Mouse (Mus musculus) E14TG2a.4 (cell line): Measurements from ENCODE around the gene Pcbp4.

Source experiments
- CTCF ChIP-seq: conservative IDR thresholded peaks from 2 replicates; pipeline ENCODE4 v1.5.1; 2014; ENCODE audit warnings: low read length
- POU5F1 ChIP-seq: IDR thresholded peaks from 2 replicates; pipeline ENCODE4 v1.6.1; 2014; ENCODE audit warnings: low read length, borderline replicate concordance

DNA sequence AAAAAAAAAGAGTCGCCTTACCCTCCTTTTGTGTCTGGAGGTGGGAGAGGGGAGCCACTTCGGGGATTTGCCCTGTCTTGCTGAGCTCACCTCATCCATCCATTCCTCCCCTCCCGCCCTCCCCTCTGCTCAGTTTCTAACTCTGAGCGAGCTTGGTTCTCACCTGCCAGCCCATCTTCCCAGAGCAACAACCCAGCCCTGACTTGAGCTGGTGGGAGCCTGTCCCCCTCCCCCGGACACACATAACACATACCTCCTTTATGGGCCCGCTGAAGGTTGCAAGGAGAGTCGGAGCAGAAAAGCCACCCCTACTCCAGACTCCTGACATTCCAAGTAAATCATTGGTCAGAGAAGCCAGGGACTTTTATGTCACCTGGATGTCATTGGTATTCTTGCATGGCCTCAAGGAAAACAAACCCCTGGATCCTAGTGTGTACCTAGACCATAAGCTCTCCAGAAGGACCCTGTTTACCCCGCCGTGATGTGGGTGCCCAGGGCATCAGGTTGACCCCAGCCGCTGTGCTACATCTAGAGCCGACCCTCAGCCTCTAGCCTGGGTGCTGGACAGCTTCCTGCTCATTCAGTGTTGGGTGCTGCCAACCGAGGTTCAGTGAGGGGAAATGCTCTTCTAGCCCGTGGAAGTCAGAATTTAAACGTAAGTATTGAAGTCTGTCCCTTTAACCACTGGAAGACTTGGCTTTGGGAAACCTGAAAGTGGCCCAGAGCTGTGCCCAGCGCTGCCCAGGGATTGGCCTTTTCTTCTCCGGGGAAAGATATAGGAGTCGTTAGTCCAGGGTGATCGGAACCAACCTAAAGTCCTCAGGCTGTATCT, 31.8 kb upstream of the Pcbp4 start:
- TF ChIP-seq CTCF (no peak), POU5F1 (no peak)
